Mouse (Mus musculus): ENCODE results near the gene Nt5c. TPM values are rescaled to one million over a fixed set of nuclear protein-coding genes. Genes with fewer than 3 reads are reported as not detected.
A peak's percentile ranks its signal among the peaks of the same experiment; 100 is the strongest.
"Not testable (repeated sequence)": the region's sequence is repeated elsewhere in the genome, so short reads cannot be mapped to it uniquely, and the experiment has no call there.

The Nt5c gene
- polyA plus RNA-seq, 1 experiment from 2014 or later = 108 TPM

GRCm38 (mm10) chr11:115508061-115508460, 16.4 kb upstream of the Nt5c start:
- no peaks in the 10 kb centered on the region for H3K27me3 ChIP-seq (replicated peaks)
- H3K27ac ChIP-seq = no peak overlapping the region
- WGBS = 84% methylated on average over 2 of the region's 2 CpGs
- ATAC-seq (replicated peaks) = no peak
- H3K4me3 ChIP-seq = no peak overlapping the region
- peaks cover 75% of the 10 kb centered on the region for H3K4me1 ChIP-seq
- H3K9ac ChIP-seq = no peak overlapping the region
- no peaks in the 10 kb centered on the region for H3K9me3 ChIP-seq
- no peaks in the 10 kb centered on the region for H3K36me3 ChIP-seq (replicated peaks)
- no peak overlapping the region for H3K4me2 ChIP-seq

GRCm38 (mm10) chr11:115506586-115506985, 14.9 kb upstream of the Nt5c start:
- Histone ChIP-seq H3K27ac (no peak overlapping the region), H3K4me2 (no peak overlapping the region), H3K4me1 (peaks cover 70% of the 10 kb centered on the region), H3K9me3 (no peaks in the 10 kb centered on the region), H3K27me3 (replicated peaks) (no peaks in the 10 kb centered on the region), H3K4me3 (no peak overlapping the region), H3K36me3 (replicated peaks) (peaks cover 9% of the 10 kb centered on the region), H3K9ac (no peak overlapping the region)
- no peak for ATAC-seq (replicated peaks)
- WGBS = 70% methylated on average over 3 of the region's 3 CpGs

GRCm38 (mm10) chr11:115502636-115503035, 11.0 kb upstream of the Nt5c start:
- WGBS = 95% methylated on average over 6 of the region's 6 CpGs
- Histone ChIP-seq H3K4me1 (peaks cover 36% of the 10 kb centered on the region), H3K27ac (no peak overlapping the region), H3K4me3 (no peak overlapping the region), H3K36me3 (replicated peaks) (peaks cover 42% of the 10 kb centered on the region), H3K9ac (no peak overlapping the region), H3K27me3 (replicated peaks) (no peaks in the 10 kb centered on the region), H3K4me2 (no peak overlapping the region), H3K9me3 (no peaks in the 10 kb centered on the region)
- no peak for ATAC-seq (replicated peaks)

- not testable (repeated sequence) for H3K9me3 ChIP-seq; H3K4me1 ChIP-seq; ATAC-seq (replicated peaks); H3K4me3 ChIP-seq; H3K27ac ChIP-seq; H3K9ac ChIP-seq; H3K27me3 ChIP-seq (replicated peaks); H3K4me2 ChIP-seq
- WGBS = 90% methylated on average over 9 of the region's 9 CpGs
- H3K36me3 ChIP-seq (replicated peaks) = peaks cover 40% of the 10 kb centered on the region
These were observed 4.9 kb upstream of the Nt5c start for GRCm38 (mm10) chr11:115496559-115496958.

GRCm38 (mm10) chr11:115492387-115492786, 725 bp upstream of the Nt5c start:
- peak overlapping the region; percentile 74 for H3K4me3 ChIP-seq
- peak overlapping the region; percentile 68; the same call in 1 of the 2 replicates for H3K9ac ChIP-seq
- H3K9me3 ChIP-seq = no peaks in the 10 kb centered on the region

GRCm38 (mm10) chr11:115490441-115491355, 964 bp downstream of the Nt5c start:
- peak overlapping the region; percentile 67 for H3K4me2 ChIP-seq
- peak overlapping the region; percentile 74 for H3K4me3 ChIP-seq
- 0 out of 2 replicates have a peak, but pooled peaks cover 2% of the 10 kb centered on the region for H3K27me3 ChIP-seq (replicated peaks)
- ATAC-seq (replicated peaks) = peak; percentile 59
- peak overlapping the region; percentile 85 for H3K27ac ChIP-seq
- peaks cover 21% of the 10 kb centered on the region for H3K4me1 ChIP-seq
- 0 out of 2 replicates have a peak, but pooled peaks cover 4% of the 10 kb centered on the region for H3K36me3 ChIP-seq (replicated peaks)
- peak overlapping the region; percentile 68 for H3K9ac ChIP-seq
- WGBS = 20% methylated on average over 25 of the region's 25 CpGs
- H3K9me3 ChIP-seq = no peaks in the 10 kb centered on the region

More at GRCm38 (mm10) chr11:115492387-115492786, 725 bp upstream of the Nt5c start:
- peaks cover 9% of the 10 kb centered on the region; the same call in 1 of the 2 replicates for H3K36me3 ChIP-seq (replicated peaks)
- peak overlapping the region; percentile 85; the same call in 1 of the 2 replicates for H3K27ac ChIP-seq
- 30% methylated on average over 6 of the region's 6 CpGs for WGBS
- H3K4me1 ChIP-seq = peaks cover 21% of the 10 kb centered on the region
- H3K27me3 ChIP-seq (replicated peaks) = 0 out of 2 replicates have a peak, but pooled peaks cover 2% of the 10 kb centered on the region
- ATAC-seq (replicated peaks) = no peak
- peak overlapping the region; percentile 67 for H3K4me2 ChIP-seq

GRCm38 (mm10) chr11:115488551-115489104, 3.0 kb downstream of the Nt5c start:
- Histone ChIP-seq H3K27me3 (replicated peaks) (no peaks in the 10 kb centered on the region), H3K4me2 (no peak overlapping the region), H3K9me3 (no peaks in the 10 kb centered on the region), H3K4me3 (no peak overlapping the region), H3K27ac (no peak overlapping the region), H3K9ac (no peak overlapping the region), H3K36me3 (replicated peaks) (0 out of 2 replicates have a peak, but pooled peaks cover 4% of the 10 kb centered on the region), H3K4me1 (peaks cover 21% of the 10 kb centered on the region)
- ATAC-seq (replicated peaks) = no peak
- WGBS = 89% methylated on average over 19 of the region's 19 CpGs

GRCm38 (mm10) chr11:115485155-115485554, 6.5 kb downstream of the Nt5c start:
- Histone ChIP-seq H3K9ac (no peak overlapping the region), H3K9me3 (no peaks in the 10 kb centered on the region)

GRCm38 (mm10) chr11:115483726-115484125, 7.9 kb downstream of the Nt5c start:
- no peaks in the 10 kb centered on the region for H3K9me3 ChIP-seq
- WGBS = 18% methylated on average over 6 of the region's 6 CpGs
- no peaks in the 10 kb centered on the region for H3K27me3 ChIP-seq (replicated peaks)
- H3K4me2 ChIP-seq = no peak overlapping the region
- no peak for ATAC-seq (replicated peaks)
- no peak overlapping the region for H3K4me3 ChIP-seq
- H3K9ac ChIP-seq = no peak overlapping the region
- no peaks in the 10 kb centered on the region for H3K4me1 ChIP-seq
- H3K27ac ChIP-seq = no peak overlapping the region
- H3K36me3 ChIP-seq (replicated peaks) = 0 out of 2 replicates have a peak, but pooled peaks cover 6% of the 10 kb centered on the region

More at GRCm38 (mm10) chr11:115485155-115485554, 6.5 kb downstream of the Nt5c start:
- peaks cover 2% of the 10 kb centered on the region for H3K4me1 ChIP-seq
- 0 out of 2 replicates have a peak, but pooled peaks cover 7% of the 10 kb centered on the region for H3K36me3 ChIP-seq (replicated peaks)
- H3K4me2 ChIP-seq = no peak overlapping the region
- WGBS = 22% methylated on average over 12 of the region's 12 CpGs
- H3K4me3 ChIP-seq = no peak overlapping the region
- H3K27me3 ChIP-seq (replicated peaks) = no peaks in the 10 kb centered on the region
- ATAC-seq (replicated peaks) = no peak
- 0 out of 2 replicates have a peak overlapping the region, but pooled peaks have one; percentile 8 for H3K27ac ChIP-seq

- Histone ChIP-seq H3K4me2 (no peak overlapping the region), H3K4me3 (no peak overlapping the region), H3K36me3 (replicated peaks) (0 out of 2 replicates have a peak, but pooled peaks cover 6% of the 10 kb centered on the region), H3K27ac (no peak overlapping the region), H3K27me3 (replicated peaks) (no peaks in the 10 kb centered on the region), H3K9me3 (no peaks in the 10 kb centered on the region), H3K9ac (0 out of 2 replicates have a peak overlapping the region, but pooled peaks have one; percentile 17), H3K4me1 (no peaks in the 10 kb centered on the region)
- 70% methylated on average over 11 of the region's 11 CpGs for WGBS
- no peak for ATAC-seq (replicated peaks)
These were observed 8.4 kb downstream of the Nt5c start for GRCm38 (mm10) chr11:115483278-115483677.

- Histone ChIP-seq H3K9me3 (no peaks in the 10 kb centered on the region), H3K27me3 (replicated peaks) (no peaks in the 10 kb centered on the region), H3K4me1 (peaks cover 9% of the 10 kb centered on the region), H3K4me2 (no peak overlapping the region), H3K36me3 (replicated peaks) (0 out of 2 replicates have a peak, but pooled peaks cover 6% of the 10 kb centered on the region), H3K27ac (no peak overlapping the region), H3K9ac (no peak overlapping the region), H3K4me3 (no peak overlapping the region)
- ATAC-seq (replicated peaks) = no peak
- 85% methylated on average over 6 of the region's 6 CpGs for WGBS
These were observed 10.0 kb downstream of the Nt5c start for GRCm38 (mm10) chr11:115481553-115482259.
